Mouse (Mus musculus) C2C12 (cell line): ENCODE data around the gene Inhbe. TPM values are rescaled to one million over a fixed set of nuclear protein-coding genes. Genes with fewer than 3 reads are reported as not detected.

Experiments used
- H3K27me3 ChIP-seq: one replicate; pipeline ENCODE4 v1.6.1; 2011; ENCODE audit not compliant: control insufficient read depth, insufficient read depth, insufficient read length
- H3K36me3 ChIP-seq: one replicate; pipeline ENCODE4 v1.6.1; 2011; ENCODE audit not compliant: control insufficient read depth, insufficient read depth
- H3K4me3 ChIP-seq: one replicate; pipeline ENCODE4 v1.5.1; 2011; ENCODE audit warnings: mild to moderate bottlenecking, control low read depth; ENCODE audit not compliant: poor library complexity, insufficient read depth, severe bottlenecking
- H3K79me2 ChIP-seq: one replicate; pipeline ENCODE4 v1.6.1; 2011; ENCODE audit not compliant: control insufficient read depth, insufficient read depth
- H3K79me3 ChIP-seq: one replicate; pipeline ENCODE4 v1.6.1; 2011; ENCODE audit warnings: low read depth, control low read depth
- H3ac ChIP-seq: one replicate; pipeline ENCODE3; 2011; ENCODE audit warnings: low read depth; ENCODE audit not compliant: control insufficient read depth, insufficient read length
- CEBPB ChIP-seq: IDR thresholded peaks from one replicate; pipeline ENCODE4 v1.6.1; 2011; ENCODE audit warnings: low read depth, mild to moderate bottlenecking, control low read depth, moderate library complexity
- CTCF ChIP-seq: IDR thresholded peaks from one replicate; pipeline ENCODE4 v1.5.1; 2011; ENCODE audit not compliant: control insufficient read depth, insufficient read depth, insufficient read length
- FOSL1 ChIP-seq: IDR thresholded peaks from one replicate; pipeline ENCODE4 v1.8.0; 2011; ENCODE audit warnings: mild to moderate bottlenecking, low read length; ENCODE audit not compliant: poor library complexity, insufficient read depth, severe bottlenecking
- MAX ChIP-seq: IDR thresholded peaks from one replicate; pipeline ENCODE4 v1.6.1; 2011; ENCODE audit warnings: mild to moderate bottlenecking, control low read depth
- MYOD1 ChIP-seq: IDR thresholded peaks from one replicate; pipeline ENCODE4 v1.6.1; 2011; ENCODE audit warnings: low read depth; ENCODE audit not compliant: control insufficient read depth, insufficient read length
- MYOG ChIP-seq: IDR thresholded peaks from one replicate; pipeline ENCODE4 v1.6.1; 2011; ENCODE audit not compliant: control insufficient read depth, insufficient read length; ENCODE audit errors: extremely low read depth
- USF1 ChIP-seq: IDR thresholded peaks from one replicate; pipeline ENCODE4 v1.6.1; 2011; ENCODE audit warnings: low read depth, mild to moderate bottlenecking, control low read depth, moderate library complexity
- polyA plus RNA-seq: library from polyadenylated mRNA; unstranded; fragments of >200 nt; fragmentation: generic; extraction: Trizol; gene quantifications from one replicate; pipeline ENCODE4 v1.2.1, GENCODE M21; 2012; ENCODE audit warnings: missing spikeins

Inhbe gene
- polyA plus RNA-seq, 1 experiment, result not detected

- Histone ChIP-seq H3ac (no peak overlapping the region), H3K79me3 (no peaks in the 10 kb centered on the region), H3K79me2 (no peaks in the 10 kb centered on the region), H3K4me3 (no peak overlapping the region), H3K27me3 (peaks cover 51% of the 10 kb centered on the region), H3K36me3 (no peaks in the 10 kb centered on the region)
- TF ChIP-seq FOSL1 (no peak), CTCF (no peak), MAX (no peak)
Measured at GRCm38 (mm10) chr10:127326828-127327227, 27.4 kb downstream of the Inhbe start.

GRCm38 (mm10) chr10:127326017-127326801, 28.0 kb downstream of the Inhbe start:
- TF ChIP-seq USF1, result no peak
- Histone ChIP-seq H3K79me3 (no peaks in the 10 kb centered on the region), H3K4me3 (no peak overlapping the region), H3K27me3 (peaks cover 57% of the 10 kb centered on the region), H3K79me2 (no peaks in the 10 kb centered on the region), H3ac (no peak overlapping the region), H3K36me3 (no peaks in the 10 kb centered on the region)

- H3K27me3 ChIP-seq, result peaks cover 64% of the 10 kb centered on the region
Measured at GRCm38 (mm10) chr10:127325454-127326016, 28.7 kb downstream of the Inhbe start.

GRCm38 (mm10) chr10:127324495-127324894, 29.7 kb downstream of the Inhbe start:
- Histone ChIP-seq H3K4me3 (no peak overlapping the region), H3K36me3 (no peaks in the 10 kb centered on the region), H3K27me3 (peaks cover 64% of the 10 kb centered on the region), H3K79me3 (no peaks in the 10 kb centered on the region), H3K79me2 (no peaks in the 10 kb centered on the region), H3ac (no peak overlapping the region)
- TF ChIP-seq MYOD1 (no peak), CEBPB (no peak), FOSL1 (no peak), MAX (no peak), USF1 (no peak), CTCF (no peak), MYOG (no peak)

More at GRCm38 (mm10) chr10:127325454-127326016, 28.7 kb downstream of the Inhbe start:
- no peak for TF ChIP-seq MYOD1
- TF ChIP-seq USF1, result no peak
- no peak for TF ChIP-seq CTCF
- TF ChIP-seq FOSL1, result no peak
- no peak for TF ChIP-seq MAX
- TF ChIP-seq MYOG, result no peak
- TF ChIP-seq CEBPB, result no peak
- no peaks in the 10 kb centered on the region for H3K79me2 ChIP-seq
- no peak overlapping the region for H3K4me3 ChIP-seq
- H3ac ChIP-seq, result no peak overlapping the region
- H3K36me3 ChIP-seq, result no peaks in the 10 kb centered on the region
- no peaks in the 10 kb centered on the region for H3K79me3 ChIP-seq

GRCm38 (mm10) chr10:127323131-127323855, 30.9 kb downstream of the Inhbe start:
- no peaks in the 10 kb centered on the region for H3K79me3 ChIP-seq

More at GRCm38 (mm10) chr10:127323131-127323855, 30.9 kb downstream of the Inhbe start:
- no peaks in the 10 kb centered on the region for H3K36me3 ChIP-seq
- peaks cover 56% of the 10 kb centered on the region for H3K27me3 ChIP-seq
- H3ac ChIP-seq, result no peak overlapping the region
- H3K79me2 ChIP-seq, result no peaks in the 10 kb centered on the region
- TF ChIP-seq USF1 (no peak), MYOG (no peak), CTCF (no peak), CEBPB (no peak), FOSL1 (no peak), MAX (no peak), MYOD1 (no peak)
- H3K4me3 ChIP-seq, result no peak overlapping the region
